Mouse (Mus musculus) heart, postnatal 0 days (tissue): ENCODE measurements around the gene Gm12166.

Experiments used
- CTCF ChIP-seq: IDR thresholded peaks from 2 replicates; pipeline ENCODE4 v1.5.1; 2016; ENCODE audit warnings: antibody characterized with exemption, control low read depth, low read depth
- EP300 ChIP-seq: IDR thresholded peaks from 2 replicates; pipeline ENCODE4 v1.6.1; 2016; ENCODE audit warnings: antibody characterized with exemption, low read depth

DNA sequence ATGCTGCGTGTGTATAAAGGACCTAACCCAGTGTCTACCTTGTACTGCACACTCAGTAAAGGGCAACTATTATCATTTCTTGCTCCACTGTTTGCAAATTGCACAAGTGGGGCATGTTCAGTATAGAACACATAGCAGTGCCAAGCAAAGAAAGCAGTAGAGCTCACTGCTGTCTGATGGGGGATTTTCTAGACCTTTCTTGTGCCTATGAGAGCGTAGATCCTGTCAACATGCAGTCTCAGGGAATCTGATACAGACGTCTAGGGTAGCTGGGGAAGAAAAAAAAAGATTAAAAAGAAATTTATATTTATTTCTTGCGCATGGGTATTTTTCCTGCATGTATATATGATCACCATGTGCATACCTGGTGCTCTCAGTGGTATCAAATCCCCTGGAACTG, 18.0 kb upstream of the Gm12166 start:
- TF ChIP-seq CTCF, result no peak
- no peak for TF ChIP-seq EP300
